In the genomic region with DNA sequence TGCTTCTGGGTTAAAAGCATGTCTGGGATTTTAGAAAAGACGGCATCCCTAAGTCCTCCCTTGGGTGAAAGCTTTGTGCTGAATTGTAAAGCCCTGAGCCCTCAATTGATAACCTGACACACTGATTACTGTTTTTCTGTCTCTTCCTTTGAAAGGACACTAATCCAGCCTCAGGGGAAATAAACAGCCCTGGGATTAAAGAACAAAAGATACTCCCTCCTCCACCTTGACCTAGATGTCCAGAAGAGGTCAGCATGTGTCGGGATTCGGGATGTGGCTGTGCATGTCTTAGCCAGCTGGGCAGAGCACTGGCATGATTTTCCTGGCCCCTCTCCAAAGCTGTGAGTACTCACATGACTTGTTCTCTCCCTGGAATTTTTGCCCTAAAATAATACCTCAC, we compare ENCODE assay signal across 11 mouse cellular contexts.
DNase-seq lines count a peak whose midpoint lies in the region; ATAC-seq and TF ChIP-seq lines count a peak whose summit lies in the region.
"Had no signal": no experiment of that assay in that cellular context is flagged by ENCODE, and none has a peak within 500 bp of the region (broad histone marks: within the 10 kb centered on the region; RNA-seq: fewer than 3 reads in every experiment).

No protein-coding gene starts in this region.

- H3K9me3 ChIP-seq in hindbrain, embryonic 14.5 days (ENCODE audit: control insufficient read depth, low read length) = no peaks in the 10 kb centered on the region
- H3K9me3 ChIP-seq: heart, embryonic 15.5 days; liver, embryonic 13.5 days had no signal

- no peaks in the 10 kb centered on the region for H3K36me3 ChIP-seq in hindbrain, embryonic 14.5 days (replicated peaks; ENCODE audit: control insufficient read depth, insufficient read depth)
- H3K36me3 ChIP-seq: heart, embryonic 15.5 days; liver, embryonic 13.5 days had no signal

- H3K4me3 ChIP-seq in hindbrain, embryonic 14.5 days (replicated peaks; ENCODE audit: low read length) = no peak overlapping the region
- no peak overlapping the region for H3K4me3 ChIP-seq in left cerebral cortex, adult 2 months
- H3K4me3 ChIP-seq: heart, embryonic 15.5 days; liver, embryonic 13.5 days had no signal

- H3K27ac ChIP-seq in hindbrain, embryonic 14.5 days = no peak overlapping the region
- no peak overlapping the region for H3K27ac ChIP-seq in left cerebral cortex, adult 2 months
- H3K27ac ChIP-seq: heart, embryonic 15.5 days; liver, embryonic 13.5 days had no signal

- peak; percentile 66; the same call in 1 of the 2 replicates for ATAC-seq in hindbrain, embryonic 14.5 days (ENCODE audit: low FRiP score)

- H3K4me1 ChIP-seq in hindbrain, embryonic 14.5 days (replicated peaks; ENCODE audit: control insufficient read depth, insufficient read depth, low read length) = peaks cover 16% of the 10 kb centered on the region
- H3K4me1 ChIP-seq: liver, embryonic 13.5 days had no signal

- DNase-seq in gastrocnemius, postnatal 10 days = peak; percentile 11
- DNase-seq in gastrocnemius, adult 8-10 months (ENCODE audit: low spot score in 2 of 2) = no peak
- DNase-seq in right cerebral cortex, postnatal 4 days = peak; percentile 20
- DNase-seq in right cerebral cortex, postnatal 36 days (ENCODE audit: low spot score in 2 of 2) = no peak
- DNase-seq in hindbrain, embryonic 14.5 days (ENCODE audit: low spot score) = peak; percentile 60
- DNase-seq in spleen, adult 12 weeks (ENCODE audit: low spot score) = no peak
- DNase-seq in thymus, postnatal 14 days = no peak
- DNase-seq in left cerebral cortex, adult 2 months (ENCODE audit: extremely low spot score in 1 of 2, low spot score in 2 of 2) = no peak
- DNase-seq: liver, embryonic 13.5 days had no signal

- no peaks in the 10 kb centered on the region for H3K27me3 ChIP-seq in hindbrain, embryonic 14.5 days (ENCODE audit: control insufficient read depth, insufficient read depth, low read length)
- H3K27me3 ChIP-seq: CH12.LX; heart, embryonic 15.5 days; liver, embryonic 13.5 days had no signal

- intact Hi-C loops in left cerebral cortex, adult 2 months (cut with DNase I) = no loop called here

- no peak overlapping the region for H3K4me2 ChIP-seq in hindbrain, embryonic 14.5 days (replicated peaks)
- H3K4me2 ChIP-seq: heart, embryonic 15.5 days; liver, embryonic 13.5 days had no signal

- no peak for TF ChIP-seq CTCF in left cerebral cortex, adult 2 months (IDR thresholded peaks at IDR 0.05)

- 6% methylated on average over 3 of the region's 3 CpGs for WGBS in hindbrain, embryonic 14.5 days

- no peak overlapping the region for H3K9ac ChIP-seq in hindbrain, embryonic 14.5 days
- H3K9ac ChIP-seq: heart, embryonic 15.5 days; liver, embryonic 13.5 days had no signal

Comparison
In these comparisons a context has a peak if more than half of its experiments do, and no peak if none do; other contexts are left out.
1. DNase-seq: peak in gastrocnemius, postnatal 10 days (single experiment), right cerebral cortex, postnatal 4 days (single experiment) and hindbrain, embryonic 14.5 days (single experiment); none in gastrocnemius, adult 8-10 months (0 of 2), right cerebral cortex, postnatal 36 days (0 of 2), spleen, adult 12 weeks (single experiment), thymus, postnatal 14 days (single experiment) and left cerebral cortex, adult 2 months (0 of 2).